Mouse (Mus musculus): ENCODE data around the gene Ppp6r1. TPM values are rescaled to one million over a fixed set of nuclear protein-coding genes. Genes with fewer than 3 reads are reported as not detected.

Gene Ppp6r1
- polyA plus RNA-seq, 1 experiment from 2014 or later, result 7.6 TPM

DNA sequence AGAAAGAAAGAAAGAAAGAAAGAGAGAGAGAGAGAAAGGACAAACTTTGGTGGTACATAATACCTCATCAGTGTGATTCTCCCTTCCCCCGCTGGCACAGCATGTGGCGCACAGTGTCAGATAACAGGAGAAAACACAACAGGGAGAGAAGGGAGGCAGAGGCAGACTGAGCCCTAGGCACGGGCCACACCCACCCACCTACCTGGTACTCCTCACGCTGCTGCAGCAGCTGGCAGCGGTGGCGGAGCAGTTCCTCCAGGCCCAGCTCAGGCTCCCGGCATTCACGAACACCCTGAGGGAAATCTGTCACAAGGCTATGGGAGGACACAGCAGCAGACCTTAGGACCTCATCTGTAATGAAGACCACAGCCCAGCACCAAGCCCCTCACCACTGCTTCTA, 4.4 kb upstream of the Ppp6r1 start:
- Histone ChIP-seq H3K4me3 (replicated peaks; ENCODE audit: low read length) (no peak overlapping the region), H3K4me1 (replicated peaks; ENCODE audit: control insufficient read depth, insufficient read depth, low read length) (peaks cover 12% of the 10 kb centered on the region), H3K36me3 (ENCODE audit: control insufficient read depth, insufficient read depth) (peaks cover 8% of the 10 kb centered on the region), H3K27ac (ENCODE audit: low read length) (no peak overlapping the region), H3K9me3 (ENCODE audit: control insufficient read depth, low read length) (no peaks in the 10 kb centered on the region), H3K4me2 (ENCODE audit: low read length) (no peak overlapping the region), H3K27me3 (replicated peaks; ENCODE audit: control insufficient read depth, insufficient read depth, low read length) (no peaks in the 10 kb centered on the region), H3K9ac (replicated peaks; ENCODE audit: low read depth, low read length) (no peak overlapping the region)
- ATAC-seq, result no peak
- 80% methylated on average over 8 of the region's 8 CpGs for WGBS

DNA sequence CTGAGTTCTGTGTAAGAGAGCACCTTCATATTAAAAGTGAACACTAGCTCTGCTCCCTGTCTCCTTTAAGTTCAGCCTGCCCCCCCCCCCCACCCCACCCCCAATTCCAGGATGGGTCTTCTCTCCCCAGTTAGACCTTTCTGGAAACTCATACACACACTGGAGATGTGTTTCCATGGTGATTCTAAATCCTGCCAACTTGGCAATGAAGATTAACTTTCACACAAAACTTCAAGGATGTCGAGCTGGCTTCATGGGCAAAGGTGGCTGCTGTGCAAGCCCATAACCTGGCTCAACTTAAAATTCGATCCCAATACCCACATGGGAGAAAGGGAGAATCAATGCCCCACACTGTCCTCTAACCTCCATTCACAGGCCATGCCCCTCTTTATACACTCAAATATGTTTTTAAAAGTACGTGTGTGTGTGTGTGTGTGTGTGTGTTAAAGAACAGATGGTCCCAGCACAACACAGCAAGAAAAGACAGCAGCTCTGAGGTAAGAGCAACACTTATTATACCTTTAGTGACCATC, 1.2 kb upstream of the Ppp6r1 start:
- 32% methylated on average over 3 of the region's 3 CpGs for WGBS
- Histone ChIP-seq H3K4me2 (ENCODE audit: low read length) (peak overlapping the region; percentile 79), H3K4me3 (replicated peaks; ENCODE audit: low read length) (peak overlapping the region; percentile 84), H3K27ac (ENCODE audit: low read length) (peak overlapping the region; percentile 97), H3K4me1 (replicated peaks; ENCODE audit: control insufficient read depth, insufficient read depth, low read length) (peaks cover 36% of the 10 kb centered on the region), H3K27me3 (replicated peaks; ENCODE audit: control insufficient read depth, insufficient read depth, low read length) (no peaks in the 10 kb centered on the region), H3K36me3 (ENCODE audit: control insufficient read depth, insufficient read depth) (no peaks in the 10 kb centered on the region; the same call in 1 of the 2 replicates), H3K9me3 (ENCODE audit: control insufficient read depth, low read length) (no peaks in the 10 kb centered on the region), H3K9ac (replicated peaks; ENCODE audit: low read depth, low read length) (peak overlapping the region; percentile 73)
- no peak for ATAC-seq

DNA sequence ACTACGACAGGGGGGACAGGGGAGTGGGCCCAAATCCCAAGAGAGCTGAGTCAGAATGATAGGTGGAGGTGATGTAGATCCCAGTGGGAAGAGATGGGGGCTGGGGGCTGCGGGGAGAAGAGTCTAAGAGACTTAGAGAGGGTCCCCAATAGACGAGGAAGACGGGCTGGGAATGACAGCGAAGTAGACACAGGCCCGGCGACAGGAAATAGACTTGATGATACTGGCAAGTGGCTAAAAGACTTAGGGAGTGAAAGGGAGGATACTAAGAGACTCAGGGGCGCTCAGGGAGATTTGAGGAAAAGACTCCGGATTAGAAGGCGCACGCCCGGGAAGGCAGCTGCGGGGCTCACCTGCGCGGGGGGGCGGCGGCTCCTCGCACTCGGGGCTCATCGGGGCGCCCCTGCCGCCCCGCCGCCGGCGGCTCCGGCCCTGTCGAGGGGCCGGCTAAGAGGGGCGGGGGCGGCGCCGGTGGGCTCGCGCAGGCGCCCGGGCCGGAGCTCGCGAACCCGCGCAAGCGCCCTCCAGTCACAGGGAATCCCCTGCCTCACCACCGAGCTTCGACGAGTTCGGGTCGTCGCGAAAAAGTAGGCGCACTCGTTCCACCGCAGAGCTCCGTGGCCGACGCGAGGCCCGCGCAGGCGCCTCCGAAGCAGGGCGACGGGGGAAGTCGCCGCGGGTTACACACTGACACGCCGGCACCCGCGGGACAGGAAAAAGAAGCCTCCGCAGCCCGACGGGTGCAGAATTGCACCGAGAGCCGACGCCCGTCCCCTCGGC, 501 bp downstream of the Ppp6r1 start:
- peak overlapping the region; percentile 97 for H3K27ac ChIP-seq (ENCODE audit: low read length)
- H3K4me3 ChIP-seq (replicated peaks; ENCODE audit: low read length), result peak overlapping the region; percentile 84
- H3K4me1 ChIP-seq (replicated peaks; ENCODE audit: control insufficient read depth, insufficient read depth, low read length), result peaks cover 38% of the 10 kb centered on the region
- H3K36me3 ChIP-seq (ENCODE audit: control insufficient read depth, insufficient read depth), result no peaks in the 10 kb centered on the region
- H3K4me2 ChIP-seq (ENCODE audit: low read length), result peak overlapping the region; percentile 74
- no peaks in the 10 kb centered on the region for H3K27me3 ChIP-seq (replicated peaks; ENCODE audit: control insufficient read depth, insufficient read depth, low read length)
- no peaks in the 10 kb centered on the region for H3K9me3 ChIP-seq (ENCODE audit: control insufficient read depth, low read length)
- H3K9ac ChIP-seq (replicated peaks; ENCODE audit: low read depth, low read length), result peak overlapping the region; percentile 91
- WGBS, result under 1% methylated on average over 71 of the region's 78 CpGs
- peak; percentile 65 for ATAC-seq

DNA sequence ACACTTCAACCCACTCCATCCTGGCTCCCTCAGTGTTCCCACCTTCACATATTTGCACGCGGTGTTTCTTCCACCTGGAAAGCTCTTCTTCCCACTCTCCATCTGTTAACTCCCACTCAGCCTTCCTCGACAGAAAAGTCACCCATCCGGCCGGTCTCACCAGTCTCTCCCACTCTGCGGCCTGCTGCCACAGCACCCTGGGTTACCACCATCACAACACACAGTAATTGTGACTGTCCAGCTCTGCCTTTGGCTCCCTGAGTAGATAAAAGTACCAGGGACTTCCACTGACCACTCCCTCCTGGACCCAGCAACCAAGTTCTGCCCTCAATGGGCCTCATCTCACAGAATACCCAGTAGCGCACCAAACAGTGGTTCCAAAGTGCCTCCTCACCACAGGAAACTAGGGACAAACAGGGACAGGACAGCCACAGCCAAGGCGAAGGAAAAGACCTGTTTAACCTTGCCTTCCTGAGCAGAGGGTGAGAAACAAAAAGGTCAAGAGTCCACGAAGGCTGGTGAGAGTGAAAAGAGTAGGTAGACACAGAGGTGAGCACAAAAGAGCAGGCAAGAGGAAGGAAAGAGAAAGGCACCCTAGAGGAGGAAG, 1.2 kb downstream of the Ppp6r1 start:
- Histone ChIP-seq H3K4me3 (replicated peaks; ENCODE audit: low read length) (peak overlapping the region; percentile 84), H3K4me2 (ENCODE audit: low read length) (peak overlapping the region; percentile 74), H3K9ac (replicated peaks; ENCODE audit: low read depth, low read length) (peak overlapping the region; percentile 91), H3K9me3 (ENCODE audit: control insufficient read depth, low read length) (no peaks in the 10 kb centered on the region), H3K27me3 (replicated peaks; ENCODE audit: control insufficient read depth, insufficient read depth, low read length) (no peaks in the 10 kb centered on the region), H3K36me3 (ENCODE audit: control insufficient read depth, insufficient read depth) (no peaks in the 10 kb centered on the region), H3K4me1 (replicated peaks; ENCODE audit: control insufficient read depth, insufficient read depth, low read length) (peaks cover 38% of the 10 kb centered on the region), H3K27ac (ENCODE audit: low read length) (no peak overlapping the region)
- 58% methylated on average over 9 of the region's 9 CpGs for WGBS
- no peak for ATAC-seq

DNA sequence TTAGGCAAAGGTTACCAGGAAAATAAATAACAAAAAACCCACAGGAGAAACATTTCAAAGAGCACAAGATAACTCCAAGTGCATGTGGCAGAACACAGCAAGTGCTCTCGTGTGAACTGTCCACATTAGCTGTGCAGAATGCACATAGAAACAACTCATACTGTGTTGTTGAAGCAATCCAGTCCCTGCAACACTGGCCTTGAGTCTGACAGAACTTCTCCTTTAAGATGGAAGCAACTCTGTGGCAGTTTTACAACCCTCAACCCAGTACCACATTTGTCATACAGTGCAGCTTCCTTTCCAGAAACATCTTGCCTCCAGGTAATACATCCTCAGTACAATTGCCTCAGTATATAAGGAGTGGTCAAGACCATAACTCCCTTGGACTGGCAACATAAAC, 2.0 kb downstream of the Ppp6r1 start:
- Histone ChIP-seq H3K4me2 (ENCODE audit: low read length) (peak overlapping the region; percentile 74), H3K9ac (replicated peaks; ENCODE audit: low read depth, low read length) (0 out of 2 replicates have a peak overlapping the region, but pooled peaks have one; percentile 7), H3K4me1 (replicated peaks; ENCODE audit: control insufficient read depth, insufficient read depth, low read length) (peaks cover 38% of the 10 kb centered on the region), H3K27me3 (replicated peaks; ENCODE audit: control insufficient read depth, insufficient read depth, low read length) (no peaks in the 10 kb centered on the region), H3K36me3 (ENCODE audit: control insufficient read depth, insufficient read depth) (no peaks in the 10 kb centered on the region), H3K9me3 (ENCODE audit: control insufficient read depth, low read length) (no peaks in the 10 kb centered on the region), H3K27ac (ENCODE audit: low read length) (no peak overlapping the region), H3K4me3 (replicated peaks; ENCODE audit: low read length) (no peak overlapping the region)
- no peak for ATAC-seq
- WGBS, result 58% methylated on average over 1 of the region's 1 CpGs

DNA sequence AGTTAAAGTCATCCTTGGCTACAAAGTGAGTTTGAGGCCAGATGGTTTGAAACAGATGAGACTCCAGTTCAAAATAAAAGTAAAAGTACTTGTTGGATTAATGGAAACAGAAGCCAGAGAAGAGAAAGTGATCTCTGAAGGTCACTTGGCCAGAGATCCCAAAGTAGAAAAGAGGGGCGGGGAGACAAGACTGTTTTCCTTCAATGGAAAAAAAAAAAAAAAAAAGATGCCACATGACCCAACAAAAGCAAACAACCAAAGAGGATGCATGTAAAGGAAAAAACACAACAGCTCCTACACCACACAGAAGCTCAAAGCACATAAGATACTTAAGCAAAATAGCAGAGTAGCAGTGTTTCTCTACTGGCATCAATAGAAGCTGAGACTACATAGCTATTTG, 2.9 kb downstream of the Ppp6r1 start:
- no peak overlapping the region for H3K9ac ChIP-seq (replicated peaks; ENCODE audit: low read depth, low read length)
- peaks cover 38% of the 10 kb centered on the region for H3K4me1 ChIP-seq (replicated peaks; ENCODE audit: control insufficient read depth, insufficient read depth, low read length)
- no peak overlapping the region for H3K4me2 ChIP-seq (ENCODE audit: low read length)
- no peak for ATAC-seq
- no peaks in the 10 kb centered on the region for H3K9me3 ChIP-seq (ENCODE audit: control insufficient read depth, low read length)
- H3K36me3 ChIP-seq (ENCODE audit: control insufficient read depth, insufficient read depth), result no peaks in the 10 kb centered on the region
- no peak overlapping the region for H3K27ac ChIP-seq (ENCODE audit: low read length)
- no peaks in the 10 kb centered on the region for H3K27me3 ChIP-seq (replicated peaks; ENCODE audit: control insufficient read depth, insufficient read depth, low read length)
- 71% methylated on average over 1 of the region's 1 CpGs for WGBS
- no peak overlapping the region for H3K4me3 ChIP-seq (replicated peaks; ENCODE audit: low read length)

DNA sequence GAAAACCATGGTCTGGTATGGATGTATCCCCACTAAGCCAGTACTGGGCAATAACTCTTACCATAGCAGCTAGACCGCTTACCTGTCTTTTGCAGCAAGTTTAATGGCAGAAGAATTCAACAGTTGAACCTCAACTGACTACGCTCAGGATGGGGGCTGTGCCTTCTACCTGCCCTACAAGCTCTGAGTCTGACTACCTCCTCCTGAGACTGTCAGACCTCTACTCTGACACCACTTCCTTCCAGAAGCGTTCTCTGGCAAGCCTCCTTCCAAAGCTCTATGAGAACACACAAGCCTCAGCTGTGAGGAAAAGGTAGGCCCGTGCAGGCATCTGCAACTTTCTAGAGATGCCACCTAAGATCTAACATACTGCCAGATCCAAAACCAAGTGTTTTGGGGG, 3.4 kb downstream of the Ppp6r1 start:
- H3K4me1 ChIP-seq (replicated peaks; ENCODE audit: control insufficient read depth, insufficient read depth, low read length), result peaks cover 34% of the 10 kb centered on the region
- no peaks in the 10 kb centered on the region for H3K9me3 ChIP-seq (ENCODE audit: control insufficient read depth, low read length)
- ATAC-seq, result no peak
- no peaks in the 10 kb centered on the region for H3K27me3 ChIP-seq (replicated peaks; ENCODE audit: control insufficient read depth, insufficient read depth, low read length)
- no peak overlapping the region for H3K9ac ChIP-seq (replicated peaks; ENCODE audit: low read depth, low read length)
- H3K4me2 ChIP-seq (ENCODE audit: low read length), result no peak overlapping the region
- H3K36me3 ChIP-seq (ENCODE audit: control insufficient read depth, insufficient read depth), result no peaks in the 10 kb centered on the region
- 89% methylated on average over 4 of the region's 4 CpGs for WGBS
- H3K4me3 ChIP-seq (replicated peaks; ENCODE audit: low read length), result no peak overlapping the region
- H3K27ac ChIP-seq (ENCODE audit: low read length), result no peak overlapping the region

DNA sequence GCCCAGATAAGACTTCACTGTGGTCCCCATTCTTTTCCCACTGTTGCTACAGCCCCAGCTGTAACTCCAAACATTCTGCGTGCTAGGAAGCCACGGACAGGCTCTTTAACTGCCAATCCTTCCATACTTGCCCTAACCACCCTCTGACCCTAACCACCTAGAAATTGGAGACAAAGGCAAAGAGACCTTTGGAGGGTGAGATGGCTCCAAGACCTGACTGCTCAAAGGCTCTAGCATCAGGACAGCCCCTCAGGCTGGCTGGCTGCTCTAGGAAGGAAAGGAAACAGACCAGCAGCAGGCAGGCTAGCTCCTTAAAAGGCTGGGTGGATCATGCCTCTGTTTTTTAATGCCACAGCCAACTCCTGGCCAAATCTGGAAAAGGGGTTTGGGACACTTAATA, 4.6 kb downstream of the Ppp6r1 start:
- H3K4me3 ChIP-seq (replicated peaks; ENCODE audit: low read length), result no peak overlapping the region
- no peak overlapping the region for H3K27ac ChIP-seq (ENCODE audit: low read length)
- no peaks in the 10 kb centered on the region for H3K27me3 ChIP-seq (replicated peaks; ENCODE audit: control insufficient read depth, insufficient read depth, low read length)
- no peak overlapping the region for H3K9ac ChIP-seq (replicated peaks; ENCODE audit: low read depth, low read length)
- 94% methylated on average over 2 of the region's 2 CpGs for WGBS
- H3K4me1 ChIP-seq (replicated peaks; ENCODE audit: control insufficient read depth, insufficient read depth, low read length), result peaks cover 26% of the 10 kb centered on the region
- H3K9me3 ChIP-seq (ENCODE audit: control insufficient read depth, low read length), result no peaks in the 10 kb centered on the region
- H3K36me3 ChIP-seq (ENCODE audit: control insufficient read depth, insufficient read depth), result no peaks in the 10 kb centered on the region
- H3K4me2 ChIP-seq (ENCODE audit: low read length), result no peak overlapping the region
- no peak for ATAC-seq

DNA sequence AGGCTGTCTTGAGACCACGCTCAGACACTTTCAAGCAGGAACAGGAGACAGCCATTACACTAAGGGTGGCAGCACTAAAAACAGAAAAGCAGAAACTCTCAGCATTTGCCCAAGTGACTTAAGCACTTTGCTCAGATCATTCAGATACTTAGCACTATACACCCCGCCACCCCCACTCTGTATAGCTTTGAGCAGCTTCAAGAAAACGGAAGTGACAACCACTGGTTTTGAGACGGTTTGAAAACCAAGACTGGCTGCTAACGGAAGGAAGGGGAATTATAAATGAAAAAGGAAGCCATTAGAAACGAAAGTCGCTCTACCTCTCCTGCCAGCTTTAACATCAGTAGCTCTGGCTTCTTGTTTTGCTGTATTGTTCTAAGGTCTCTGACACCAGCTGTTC, 5.0 kb downstream of the Ppp6r1 start:
- H3K4me3 ChIP-seq (replicated peaks; ENCODE audit: low read length), result no peak overlapping the region
- H3K9ac ChIP-seq (replicated peaks; ENCODE audit: low read depth, low read length), result no peak overlapping the region
- H3K36me3 ChIP-seq (ENCODE audit: control insufficient read depth, insufficient read depth), result no peaks in the 10 kb centered on the region
- H3K4me1 ChIP-seq (replicated peaks; ENCODE audit: control insufficient read depth, insufficient read depth, low read length), result peaks cover 26% of the 10 kb centered on the region
- no peak for ATAC-seq
- no peaks in the 10 kb centered on the region for H3K9me3 ChIP-seq (ENCODE audit: control insufficient read depth, low read length)
- H3K4me2 ChIP-seq (ENCODE audit: low read length), result no peak overlapping the region
- no peaks in the 10 kb centered on the region for H3K27me3 ChIP-seq (replicated peaks; ENCODE audit: control insufficient read depth, insufficient read depth, low read length)
- H3K27ac ChIP-seq (ENCODE audit: low read length), result no peak overlapping the region
- 87% methylated on average over 7 of the region's 7 CpGs for WGBS

Data from forebrain, embryonic 16.5 days (tissue).